Mouse (Mus musculus) neutrophil, adult 5-6 weeks (primary cell): ENCODE results near the gene Crebl2. TPM values are rescaled to one million over a fixed set of nuclear protein-coding genes. Genes with fewer than 3 reads are reported as not detected.

ENCODE experiments used
- ATAC-seq: fragments of 151-379, 151-347 bp; 2 replicates; pipeline ENCODE4 v1.8.0; 2017; ENCODE audit warnings: mild to moderate bottlenecking, moderate TSS enrichment; ENCODE audit not compliant: insufficient number of reproducible peaks, poor library complexity, low FRiP score, severe bottlenecking; ENCODE audit errors: extremely low read depth
- total RNA-seq: library from RNA; stranded (forward); fragments of 200-1000 nt; gene quantifications from 2 replicates; pipeline ENCODE4 v1.2.3, GENCODE M21; 2017

Gene Crebl2
- total RNA-seq, result 47.6 and 53.7 TPM in 2 replicates

DNA sequence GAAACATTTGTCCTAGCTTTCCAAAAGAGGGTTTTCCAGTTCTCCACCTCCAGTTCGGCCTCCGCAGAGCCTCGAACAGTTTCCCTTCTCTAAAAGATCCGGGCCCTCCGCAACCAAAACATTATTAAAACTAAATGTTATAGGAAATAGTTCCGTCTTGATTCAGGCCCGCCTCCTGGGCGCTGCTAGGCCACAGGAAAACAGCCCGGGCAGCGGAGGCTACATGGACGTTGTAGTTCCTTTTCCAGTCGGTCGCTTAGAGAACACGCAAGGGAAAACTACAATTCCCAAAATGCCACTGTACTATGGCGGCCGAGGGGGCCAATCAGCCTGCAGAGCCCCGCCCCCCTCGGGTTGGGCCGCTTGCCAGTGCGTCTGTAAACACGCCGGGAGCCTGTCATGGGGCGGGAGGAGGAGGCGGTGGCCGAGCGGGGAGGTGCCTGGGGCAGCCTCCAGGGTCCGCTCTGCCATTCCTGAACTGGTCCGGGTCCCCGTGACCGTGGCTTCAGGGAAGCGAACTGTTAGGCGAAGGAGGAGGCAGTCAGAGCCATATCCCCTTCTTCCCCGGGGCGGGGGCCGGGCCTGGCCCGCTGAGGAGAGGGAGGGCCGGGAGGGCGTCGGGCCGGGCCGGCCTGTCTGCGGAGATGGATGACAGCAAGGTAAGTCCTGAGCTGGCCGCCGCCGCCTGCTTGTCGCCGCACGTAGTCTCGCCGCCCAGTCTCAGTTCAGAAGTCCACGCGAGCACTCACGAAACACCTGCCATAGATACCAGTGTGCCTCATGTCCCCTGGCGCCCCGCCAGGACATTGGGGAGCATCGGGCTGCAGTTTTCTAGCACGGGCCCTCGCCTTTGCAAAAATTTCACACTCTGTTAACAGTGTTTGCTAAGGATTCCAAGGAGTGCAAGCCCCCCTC lies at the start of gene Crebl2:
TSS of gene Crebl2 (plus strand) at position 369 of the 915 bp plus-strand sequence.
- ATAC-seq, result peak; percentile 95

- no peak for ATAC-seq
Measured at GRCm38 (mm10) chr6:134781494-134781913, 48.5 kb upstream of the Crebl2 start.

GRCm38 (mm10) chr6:134782900-134783299 lies 47.1 kb upstream of the Crebl2 start:
- no peak for ATAC-seq

DNA sequence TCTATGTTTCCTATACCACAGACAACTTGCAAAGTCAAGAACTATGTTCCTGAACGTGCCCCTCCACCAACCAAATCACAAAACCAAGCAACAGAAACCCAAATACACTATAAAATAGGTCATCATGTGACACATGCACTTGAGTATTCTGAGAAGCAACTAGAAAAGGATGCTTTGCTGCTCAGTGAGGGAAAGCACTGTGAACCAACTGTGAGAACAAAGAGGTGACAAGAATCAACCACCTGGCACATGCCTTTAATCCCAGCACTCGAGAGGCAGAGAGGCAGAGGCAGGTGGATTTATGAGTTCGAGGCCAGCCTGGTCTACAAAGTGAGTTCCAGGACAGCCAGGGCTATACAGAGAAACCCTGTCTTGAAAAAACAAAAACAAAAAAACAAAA lies 43.5 kb upstream of the Crebl2 start:
- no peak for ATAC-seq

DNA sequence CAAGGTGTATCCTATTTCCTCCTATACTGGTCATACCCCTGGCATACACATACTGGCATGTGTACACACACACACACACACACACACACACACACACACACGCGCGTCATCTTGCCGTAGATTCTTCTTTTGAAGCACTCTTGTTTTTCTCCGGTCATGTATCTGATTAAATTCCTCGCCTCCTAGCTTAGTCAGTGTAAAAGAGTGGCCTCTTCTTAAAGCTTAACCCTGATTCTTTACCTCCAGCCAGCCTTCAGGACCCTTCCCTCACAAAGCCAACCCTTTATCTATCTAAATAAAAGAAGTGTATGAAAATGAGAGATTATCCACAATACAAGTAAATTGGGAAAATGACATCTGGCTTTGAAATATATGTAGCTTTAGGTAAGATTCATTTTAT lies 40.9 kb upstream of the Crebl2 start:
- no peak for ATAC-seq

DNA sequence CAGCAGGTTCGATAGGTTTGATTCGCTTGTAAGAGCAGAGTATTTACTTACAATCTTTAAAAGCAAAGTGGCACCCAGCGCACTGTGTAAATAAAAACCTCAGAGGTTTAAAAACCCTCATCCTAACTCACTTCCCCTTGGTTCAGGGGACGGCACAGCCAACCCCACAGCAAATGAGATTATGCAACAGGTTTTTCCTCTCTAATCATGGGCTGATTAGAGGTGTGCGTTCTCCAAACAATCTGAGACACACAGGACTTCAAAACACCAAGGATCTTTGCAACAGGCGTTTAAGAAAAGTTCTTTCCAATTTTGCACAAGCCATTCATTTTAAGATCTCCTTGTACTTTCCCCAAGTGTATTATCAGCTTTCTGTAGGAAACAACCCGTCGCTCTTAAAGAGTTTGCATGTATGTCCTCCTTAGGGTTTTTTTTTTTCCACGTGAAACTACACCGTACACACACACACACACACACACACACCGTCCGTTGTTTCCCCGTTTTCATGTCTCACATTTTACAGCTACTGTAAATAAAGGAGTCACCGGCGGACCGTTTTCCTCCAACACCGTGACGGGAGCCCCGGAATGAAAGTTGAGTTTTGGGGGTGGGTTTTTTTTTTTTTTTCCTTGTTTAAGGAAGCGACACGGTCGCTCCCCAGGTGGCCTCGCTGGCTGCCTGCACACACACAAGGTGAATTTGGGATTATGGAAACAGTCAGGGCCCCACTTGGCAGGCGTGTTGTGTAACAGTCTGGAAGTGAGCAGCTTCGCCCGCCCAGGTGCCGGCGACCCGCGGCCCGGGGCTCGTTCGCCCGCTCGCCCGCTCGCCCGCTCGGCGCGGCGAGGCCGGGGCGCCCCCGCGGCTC lies 38.5 kb upstream of the Crebl2 start:
- no peak for ATAC-seq

- peak; percentile 71 for ATAC-seq
Measured at GRCm38 (mm10) chr6:134792141-134793045, 37.6 kb upstream of the Crebl2 start, which contains the start of gene Dusp16. Gene Dusp16, minus strand, starts transcription at chr6:134792625.

DNA sequence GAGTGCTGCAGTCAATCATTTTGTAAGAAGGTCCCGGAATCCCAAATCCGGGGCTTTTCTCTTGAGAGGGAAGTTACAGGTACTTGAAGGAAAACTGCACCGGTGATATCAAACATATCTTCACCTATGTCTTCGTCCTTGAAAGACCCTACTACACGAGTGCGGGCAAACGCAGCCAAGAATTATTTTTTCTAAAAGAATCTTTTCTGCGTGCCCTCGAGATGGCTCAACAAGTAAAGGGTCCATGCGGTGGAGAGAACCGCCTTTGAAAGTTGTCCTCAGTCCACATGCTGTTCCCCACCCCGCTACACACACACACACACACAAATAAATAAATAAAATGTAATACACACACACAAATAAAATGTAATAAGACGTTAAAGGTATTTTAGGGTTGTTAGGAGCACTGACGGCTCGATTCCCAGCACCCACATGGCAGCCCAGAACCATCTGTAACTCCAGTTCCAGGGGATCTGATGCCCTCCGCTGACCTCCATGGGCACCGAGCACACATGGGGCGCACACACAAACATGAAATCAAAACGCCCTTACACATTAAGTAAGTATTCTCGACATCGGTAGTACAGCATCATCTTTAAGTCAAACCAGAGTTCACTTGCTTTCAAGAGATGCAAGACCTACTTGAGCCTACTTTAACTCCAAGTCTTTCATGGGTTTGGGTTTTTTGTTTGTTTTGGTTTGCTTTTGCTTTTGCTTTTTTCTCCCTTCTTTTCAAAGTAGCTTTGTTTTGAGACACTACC lies 36.7 kb upstream of the Crebl2 start:
- no peak for ATAC-seq

- ATAC-seq, result peak; percentile 65
Measured at GRCm38 (mm10) chr6:134793911-134794520, 35.9 kb upstream of the Crebl2 start.

- ATAC-seq, result peak; percentile 87
Measured at GRCm38 (mm10) chr6:134796297-134796696, 33.7 kb upstream of the Crebl2 start.

DNA sequence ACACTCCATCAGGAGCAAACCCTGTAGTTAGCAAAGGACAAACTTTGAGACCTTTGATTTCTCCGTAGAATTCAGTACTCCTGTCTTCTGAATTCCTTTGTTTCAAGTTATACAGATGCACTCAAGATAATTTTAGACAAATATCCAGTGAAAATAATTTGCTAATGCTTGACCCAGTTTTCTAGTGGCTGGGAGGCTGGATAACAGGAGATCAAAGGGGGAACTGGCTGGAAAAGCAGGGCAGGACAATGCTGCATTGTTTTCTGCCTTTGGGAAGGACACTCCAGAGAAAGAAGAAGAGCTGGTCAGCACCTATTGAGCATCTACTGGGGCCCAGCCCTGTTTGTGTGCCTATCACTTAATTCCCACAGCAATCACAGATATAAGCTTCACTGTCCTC lies 28.5 kb upstream of the Crebl2 start:
- ATAC-seq, result no peak

GRCm38 (mm10) chr6:134802641-134803043 lies 27.3 kb upstream of the Crebl2 start:
- ATAC-seq, result peak; percentile 97

DNA sequence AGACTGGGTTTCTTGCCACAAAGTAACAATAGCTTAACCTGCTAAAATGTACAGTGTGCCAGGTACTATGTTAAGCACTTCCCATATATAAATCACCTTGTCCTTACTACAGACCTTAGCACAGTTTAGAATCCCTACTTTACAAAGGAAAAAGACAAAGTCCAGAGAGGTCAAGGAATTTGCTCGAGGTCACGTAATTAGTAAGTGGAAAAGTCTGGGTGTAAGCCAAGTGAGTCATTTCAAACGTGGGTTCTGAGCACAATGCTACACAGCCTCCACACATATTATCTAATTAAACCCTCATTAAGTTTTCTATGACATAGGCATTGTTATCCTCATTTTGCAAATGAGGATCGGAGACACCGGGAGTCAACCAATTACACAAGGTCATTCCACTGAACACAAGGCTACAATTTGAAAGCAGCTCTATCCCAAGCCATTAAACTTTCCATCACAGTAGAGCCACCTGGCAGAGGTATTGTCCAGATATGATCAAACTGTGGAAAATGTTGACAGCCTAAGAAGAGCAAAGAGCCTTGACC lies 25.1 kb upstream of the Crebl2 start:
- ATAC-seq, result no peak

GRCm38 (mm10) chr6:134806130-134806529 lies 23.8 kb upstream of the Crebl2 start:
- no peak for ATAC-seq

GRCm38 (mm10) chr6:134807091-134807490 lies 22.9 kb upstream of the Crebl2 start:
- no peak for ATAC-seq

GRCm38 (mm10) chr6:134807794-134808193 lies 22.2 kb upstream of the Crebl2 start:
- ATAC-seq, result no peak

DNA sequence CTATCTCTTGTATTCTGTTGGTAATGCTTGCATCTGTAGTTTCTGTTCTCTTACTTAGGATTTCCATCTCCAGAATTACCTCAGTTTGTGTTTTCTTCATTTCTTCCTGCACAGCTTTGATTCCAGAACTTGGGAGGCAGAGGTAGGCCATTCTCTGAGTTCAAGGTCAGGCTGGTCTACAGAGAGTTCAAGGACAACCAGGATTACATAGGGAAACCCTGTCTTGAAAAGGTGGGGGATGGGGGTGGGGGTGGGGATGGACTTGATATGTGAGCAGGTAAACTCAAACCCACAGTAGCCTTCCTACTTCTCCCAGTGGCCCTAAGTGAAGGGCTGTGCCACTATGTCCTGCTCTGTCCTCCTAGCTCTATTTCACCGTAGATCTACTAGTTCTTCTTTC lies 16.9 kb upstream of the Crebl2 start:
- no peak for ATAC-seq
